Mouse (Mus musculus) thymus, postnatal 4 days (tissue): ENCODE measurements around the gene Arhgap15.

Experiments used
- DNase-seq: peaks from one replicate; pipeline ENCODE4 v3.0.0; 2021

Gene Arhgap15

GRCm38 (mm10) chr2:44310095-44310748 lies 561.6 kb downstream of the Arhgap15 start:
- DNase-seq: no peak

- no peak for DNase-seq
Measured at GRCm38 (mm10) chr2:44311216-44311615, 562.6 kb downstream of the Arhgap15 start.

- DNase-seq: no peak
Measured at GRCm38 (mm10) chr2:44313573-44313972, 564.9 kb downstream of the Arhgap15 start.

GRCm38 (mm10) chr2:44318436-44318835 lies 569.8 kb downstream of the Arhgap15 start:
- DNase-seq: no peak

- DNase-seq: no peak
Measured at GRCm38 (mm10) chr2:44319479-44319878, 570.9 kb downstream of the Arhgap15 start.

- no peak for DNase-seq
Measured at GRCm38 (mm10) chr2:44323813-44324212, 575.2 kb downstream of the Arhgap15 start.

GRCm38 (mm10) chr2:44333295-44333694 lies 584.7 kb downstream of the Arhgap15 start:
- no peak for DNase-seq

- DNase-seq: no peak
Measured at GRCm38 (mm10) chr2:44334006-44334405, 585.4 kb downstream of the Arhgap15 start.

GRCm38 (mm10) chr2:44334517-44334916 lies 585.9 kb downstream of the Arhgap15 start:
- no peak for DNase-seq

GRCm38 (mm10) chr2:44336720-44337354 lies 588.2 kb downstream of the Arhgap15 start:
- DNase-seq: peak; percentile 19

- no peak for DNase-seq
Measured at GRCm38 (mm10) chr2:44338467-44338866, 589.8 kb downstream of the Arhgap15 start.

GRCm38 (mm10) chr2:44341091-44341571 lies 592.5 kb downstream of the Arhgap15 start:
- DNase-seq: no peak

- no peak for DNase-seq
Measured at GRCm38 (mm10) chr2:44344861-44345260, 596.2 kb downstream of the Arhgap15 start.

- no peak for DNase-seq
Measured at GRCm38 (mm10) chr2:44345325-44345945, 596.8 kb downstream of the Arhgap15 start.

GRCm38 (mm10) chr2:44346184-44346583 lies 597.6 kb downstream of the Arhgap15 start:
- no peak for DNase-seq

- no peak for DNase-seq
Measured at GRCm38 (mm10) chr2:44347781-44348180, 599.2 kb downstream of the Arhgap15 start.

- DNase-seq: no peak
Measured at GRCm38 (mm10) chr2:44349101-44349500, 600.5 kb downstream of the Arhgap15 start.

- DNase-seq: no peak
Measured at GRCm38 (mm10) chr2:44352885-44353284, 604.3 kb downstream of the Arhgap15 start.

- DNase-seq: no peak
Measured at GRCm38 (mm10) chr2:44353594-44353993, 605.0 kb downstream of the Arhgap15 start.

GRCm38 (mm10) chr2:44354786-44355185 lies 606.2 kb downstream of the Arhgap15 start:
- DNase-seq: no peak

GRCm38 (mm10) chr2:44355316-44355715 lies 606.7 kb downstream of the Arhgap15 start:
- no peak for DNase-seq

- DNase-seq: no peak
Measured at GRCm38 (mm10) chr2:44356248-44356886, 607.7 kb downstream of the Arhgap15 start.

- no peak for DNase-seq
Measured at GRCm38 (mm10) chr2:44356887-44357251, 608.2 kb downstream of the Arhgap15 start.

- DNase-seq: no peak
Measured at GRCm38 (mm10) chr2:44380225-44380624, 631.6 kb downstream of the Arhgap15 start.
